Mouse (Mus musculus) mesoderm, embryonic 11.5 days (tissue): Measurements from ENCODE around the gene Hmgb1.
A peak's percentile ranks its signal among the peaks of the same experiment; 100 is the strongest.

Source experiments
- DNase-seq: peaks from one replicate; pipeline ENCODE4 v3.0.0-alpha.2; 2012; ENCODE audit warnings: low read depth, low spot score

The Hmgb1 gene

DNA sequence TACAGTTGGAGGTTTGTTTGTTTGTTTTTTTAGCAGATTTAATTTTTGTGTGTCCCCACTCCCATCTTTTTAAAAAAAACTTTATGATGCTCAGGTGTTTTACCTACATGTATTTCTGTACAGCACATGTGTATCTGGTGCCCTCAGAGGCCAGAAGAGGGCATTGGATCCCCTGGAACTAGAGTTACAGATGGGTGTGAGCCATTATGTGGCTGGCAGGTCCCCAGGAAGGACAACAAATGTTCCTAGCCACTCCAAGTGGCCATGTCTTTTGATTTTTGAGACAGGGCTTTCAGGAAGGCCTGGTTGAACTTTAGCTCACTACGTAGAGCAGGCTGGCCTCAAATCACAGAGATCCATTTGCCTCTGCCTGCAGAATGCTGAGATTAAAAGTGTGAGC is 121.5 kb downstream of the Hmgb1 start:
- DNase-seq = no peak

DNA sequence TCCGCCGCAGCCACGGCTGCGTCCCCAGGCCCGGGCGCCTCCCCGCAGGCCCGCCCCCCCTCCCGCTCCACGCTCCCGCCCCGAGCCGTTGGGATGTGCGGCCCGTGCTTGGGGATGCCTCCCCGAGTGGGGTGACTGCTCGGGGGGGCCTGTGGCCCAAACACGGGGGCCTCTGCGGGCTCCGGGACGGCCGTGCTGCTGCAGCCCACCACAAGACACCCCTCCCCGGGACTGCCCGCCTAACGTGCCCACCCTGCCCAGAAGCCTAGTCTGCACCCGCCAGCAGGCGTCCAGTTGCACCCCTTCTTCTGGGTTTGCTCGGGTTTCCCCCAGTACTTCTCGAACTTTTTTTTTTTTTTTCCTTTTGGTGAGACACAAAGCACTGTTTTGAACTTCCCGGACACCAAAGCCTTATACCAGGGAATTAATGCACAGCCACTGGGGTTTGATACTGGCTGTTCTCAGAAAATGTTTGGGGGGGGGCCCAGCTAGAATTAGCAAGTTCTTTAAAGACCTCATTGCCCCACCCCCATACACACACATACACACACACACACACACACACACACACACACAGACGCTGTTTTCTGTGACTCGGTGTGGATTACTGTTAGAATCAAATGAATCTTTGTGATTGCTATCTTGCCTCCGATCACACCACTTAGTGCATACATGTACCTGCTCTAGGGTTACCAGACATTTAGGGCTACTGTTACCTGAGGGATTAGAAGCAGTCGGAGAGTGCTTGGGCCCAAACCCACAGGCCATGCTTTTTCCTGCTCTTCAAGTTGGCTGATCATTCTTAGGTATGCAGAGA is 130.7 kb downstream of the Hmgb1 start:
- peak; percentile 55 for DNase-seq

DNA sequence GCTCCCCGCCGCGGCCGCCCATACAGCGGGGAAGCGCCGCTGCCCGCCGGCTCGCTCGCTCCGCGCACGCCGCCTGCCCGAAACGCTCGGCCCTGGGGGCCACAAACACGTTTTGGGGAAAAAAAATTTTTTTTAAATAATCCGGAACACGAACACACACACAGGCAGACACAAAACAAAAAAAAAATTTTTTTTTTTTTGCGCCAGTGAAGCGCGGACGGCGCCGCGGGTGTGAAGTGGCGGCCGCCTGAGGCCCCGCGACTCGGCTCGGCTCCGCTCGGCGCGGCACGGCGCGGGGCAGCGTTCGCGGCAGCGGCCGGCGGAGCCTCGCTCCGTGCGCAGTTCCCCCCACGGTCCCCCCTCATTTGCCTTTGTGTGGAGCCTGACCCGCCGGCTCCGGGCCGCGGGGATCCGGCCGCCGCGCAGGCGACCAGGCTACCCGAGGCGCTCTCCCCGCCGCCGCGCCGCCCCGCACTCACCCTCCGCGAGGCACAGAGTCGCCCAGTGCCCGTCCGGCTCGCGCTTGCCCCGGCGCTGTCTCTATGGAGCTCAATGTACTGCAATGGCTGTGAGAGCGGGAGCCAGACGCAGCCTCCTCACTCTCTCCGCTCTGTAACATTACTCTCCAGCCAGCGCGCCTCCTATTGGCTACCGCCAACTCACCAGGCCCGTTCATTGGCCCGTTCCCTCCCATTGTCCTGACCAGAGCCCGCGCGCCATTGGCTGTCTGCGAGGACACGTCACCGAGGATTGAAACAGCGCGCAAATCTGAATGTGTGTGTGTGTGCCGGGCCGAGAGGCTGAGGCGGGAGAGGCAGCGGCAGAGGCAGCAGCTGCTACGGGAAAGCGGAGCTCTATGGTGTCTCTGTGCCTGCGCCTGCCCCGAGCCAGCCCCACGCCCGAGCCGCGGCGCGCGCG is 131.6 kb downstream of the Hmgb1 start:
- DNase-seq = peak; percentile 99

DNA sequence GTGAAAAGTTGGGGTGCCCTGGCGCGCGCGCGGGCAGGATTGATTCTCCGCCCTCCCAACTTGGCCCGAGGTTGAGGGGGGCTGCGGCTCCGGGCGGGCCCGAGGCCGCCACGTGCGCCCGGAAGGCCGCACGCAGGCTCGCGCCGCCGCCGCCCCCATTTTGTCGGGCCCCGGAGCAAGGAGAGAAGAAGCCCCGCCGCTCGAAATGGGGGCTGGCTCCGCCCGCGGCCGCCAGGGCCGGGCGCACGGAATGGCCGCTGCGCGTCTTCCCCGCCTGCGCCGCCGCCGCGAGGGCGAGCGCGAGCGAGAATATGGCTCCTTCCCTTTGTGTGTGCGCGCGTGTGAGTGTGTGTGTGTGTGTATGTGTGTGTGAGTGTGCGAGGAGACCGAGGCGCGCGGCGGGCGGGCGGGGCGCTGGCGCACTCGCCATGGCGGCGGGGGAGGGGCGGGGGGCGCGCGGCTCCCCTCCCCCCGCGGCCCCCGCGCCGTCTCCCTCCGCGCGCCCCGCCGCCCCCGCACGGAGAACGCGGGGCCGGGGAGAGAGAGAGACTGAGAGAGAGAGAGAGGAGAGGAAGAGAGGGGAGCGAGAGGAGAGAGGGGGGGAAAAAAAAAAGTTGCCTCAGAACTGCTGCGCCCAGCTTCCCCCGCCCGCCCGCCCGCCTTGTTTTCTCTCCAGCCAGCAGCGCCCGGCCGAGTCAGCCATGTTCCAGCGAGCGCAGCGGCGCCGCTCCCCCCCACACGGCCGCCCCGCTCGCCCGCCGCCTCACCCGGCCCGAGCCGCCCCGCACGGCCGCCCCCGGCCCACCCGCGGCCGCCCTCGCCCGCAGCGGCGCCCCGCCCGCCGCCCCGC is 132.5 kb downstream of the Hmgb1 start:
- DNase-seq = peak; percentile 77

DNA sequence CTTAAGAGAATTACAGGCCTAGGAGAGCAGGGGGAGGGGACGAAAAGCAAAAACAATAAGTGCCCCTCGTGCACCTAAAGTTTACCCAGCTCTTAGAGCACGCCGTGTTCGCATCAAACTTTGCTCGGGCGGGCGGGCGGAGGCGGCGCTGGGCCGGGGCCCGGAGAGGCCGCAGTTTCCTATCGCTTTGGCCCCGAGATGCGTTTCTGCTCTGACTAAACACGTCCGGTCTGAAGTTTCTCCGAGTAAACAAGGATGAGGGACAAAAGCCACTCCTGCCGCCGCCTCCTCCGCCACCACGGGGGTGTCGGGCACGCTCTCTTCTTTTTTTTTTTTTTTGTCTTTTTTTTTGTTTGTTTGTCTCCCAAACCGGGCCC is 133.1 kb downstream of the Hmgb1 start:
- no peak for DNase-seq

DNA sequence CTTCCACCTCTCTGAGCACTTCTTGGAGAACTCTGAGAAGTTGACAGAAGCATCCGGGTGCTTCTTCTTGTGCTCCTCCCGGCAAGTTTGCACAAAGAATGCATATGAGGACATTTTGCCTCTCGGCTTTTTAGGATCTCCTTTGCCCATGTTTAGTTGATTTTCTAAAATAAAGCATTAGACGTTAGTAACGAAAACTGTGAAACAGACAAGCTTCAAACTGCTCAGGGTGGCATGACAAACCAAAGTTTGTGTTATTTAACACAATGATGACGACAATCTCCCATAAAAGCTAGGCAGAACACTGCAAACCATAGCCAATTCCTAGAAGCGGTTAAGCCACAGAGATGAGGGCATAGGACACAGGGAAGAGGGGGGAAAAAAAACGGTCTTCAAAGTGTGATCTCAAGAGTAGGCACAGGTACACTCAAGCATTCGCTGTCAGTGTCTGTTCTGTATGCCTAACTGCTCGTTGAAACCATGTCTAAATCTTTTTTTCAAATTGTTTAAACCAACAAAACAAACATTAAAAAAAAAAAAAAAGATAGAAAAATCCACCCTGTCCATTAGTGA is 133.6 kb downstream of the Hmgb1 start:
- DNase-seq = no peak

DNA sequence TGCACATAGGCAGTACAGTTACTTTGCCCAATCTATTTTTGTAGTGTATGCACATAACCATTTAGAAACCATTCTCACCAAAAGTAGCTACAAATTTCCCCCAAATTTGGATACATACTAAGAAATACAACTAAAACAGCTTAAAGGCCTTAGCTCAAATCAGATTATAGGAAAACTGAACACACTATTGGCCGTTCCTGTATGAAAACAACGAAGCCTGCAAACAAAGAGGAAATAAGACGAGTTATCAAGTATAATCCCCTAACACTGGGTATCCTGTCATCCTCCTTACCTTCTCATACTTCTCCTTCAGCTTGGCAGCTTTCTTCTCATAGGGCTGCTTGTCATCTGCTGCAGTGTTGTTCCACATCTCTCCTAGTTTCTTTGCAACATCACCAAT is 134.9 kb downstream of the Hmgb1 start:
- DNase-seq = no peak

DNA sequence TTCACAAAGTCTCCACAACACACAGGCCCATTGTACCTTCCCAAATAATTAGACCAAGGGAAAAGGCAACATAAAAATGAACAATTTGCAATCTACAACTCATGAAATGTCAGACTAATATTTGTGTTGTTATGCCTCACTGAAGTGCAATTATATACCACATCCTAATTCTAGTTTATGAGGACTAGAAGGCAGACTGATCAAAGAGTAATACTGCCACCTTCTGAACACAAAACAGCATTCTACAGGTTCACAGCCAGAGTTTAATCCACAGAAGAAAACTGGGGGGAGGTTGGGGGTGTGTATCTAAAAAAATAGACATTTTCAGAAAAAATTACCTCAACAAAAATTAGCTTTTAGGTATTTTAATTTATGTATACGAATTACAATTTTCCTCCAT is 135.3 kb downstream of the Hmgb1 start:
- no peak for DNase-seq

DNA sequence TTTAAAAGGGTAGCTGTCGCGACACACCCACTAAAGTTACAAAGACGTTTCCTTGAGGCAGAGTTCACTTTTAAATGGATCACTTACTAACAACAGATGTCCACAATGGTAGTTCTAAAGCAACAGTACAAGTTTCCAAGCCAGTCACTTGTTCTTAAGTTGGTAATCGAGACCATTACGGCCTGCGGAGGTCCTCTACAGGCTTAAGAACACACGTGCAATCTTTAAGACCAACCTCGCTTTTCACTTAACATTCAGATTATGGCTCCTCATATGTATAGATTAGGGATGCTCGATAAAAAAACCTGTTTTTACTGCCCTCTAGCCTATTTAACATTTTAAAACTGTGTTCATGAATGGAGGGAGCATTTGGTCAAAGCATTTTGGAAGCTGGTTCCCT is 137.6 kb downstream of the Hmgb1 start:
- no peak for DNase-seq

DNA sequence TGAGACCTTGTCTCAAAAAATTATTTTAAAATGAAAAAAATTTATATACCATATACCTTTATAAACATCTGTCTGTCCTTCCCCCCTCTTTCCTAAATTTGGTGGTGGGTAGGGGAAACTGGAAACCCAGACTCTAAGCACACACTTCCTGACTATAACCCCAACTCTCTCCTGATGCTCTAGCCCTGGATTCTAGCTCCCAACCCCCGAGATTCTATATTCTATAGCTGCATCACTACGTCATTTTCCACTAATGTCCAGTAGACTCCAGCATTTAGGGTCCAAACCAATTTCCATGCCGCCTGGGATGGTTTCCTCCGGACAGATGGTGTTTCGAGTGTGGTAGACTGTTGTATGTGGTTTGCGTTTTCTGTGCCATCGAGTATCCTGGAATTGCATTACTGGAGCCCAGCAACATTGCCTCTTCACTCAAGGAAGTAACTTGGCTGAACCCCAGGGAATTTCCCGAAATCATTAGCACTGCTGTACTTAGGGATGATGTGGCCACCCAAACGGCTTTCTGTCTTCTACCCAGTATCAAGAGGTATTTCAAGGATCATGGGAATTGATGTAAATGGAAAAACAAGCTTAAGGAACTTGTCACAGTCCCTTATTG is 138.7 kb downstream of the Hmgb1 start:
- no peak for DNase-seq

DNA sequence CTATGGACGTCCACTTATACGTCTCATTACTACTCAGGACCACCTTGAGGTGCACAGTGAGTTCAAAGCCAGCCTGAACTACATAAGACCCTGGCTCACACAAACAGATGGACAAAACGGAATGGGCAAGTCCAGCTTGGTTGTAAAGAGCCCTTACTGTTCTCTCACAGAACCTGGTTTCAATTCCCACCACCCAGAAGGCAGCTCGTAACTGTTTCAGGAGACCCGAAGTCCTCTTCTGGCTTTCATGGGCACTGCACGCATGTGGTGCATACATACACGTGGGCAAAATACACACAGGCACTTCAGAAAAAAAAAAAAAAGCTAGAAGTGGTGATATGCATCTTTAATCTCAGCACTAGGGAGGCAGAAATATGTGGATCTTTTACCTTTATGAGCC is 139.2 kb downstream of the Hmgb1 start:
- DNase-seq = peak; percentile 47

DNA sequence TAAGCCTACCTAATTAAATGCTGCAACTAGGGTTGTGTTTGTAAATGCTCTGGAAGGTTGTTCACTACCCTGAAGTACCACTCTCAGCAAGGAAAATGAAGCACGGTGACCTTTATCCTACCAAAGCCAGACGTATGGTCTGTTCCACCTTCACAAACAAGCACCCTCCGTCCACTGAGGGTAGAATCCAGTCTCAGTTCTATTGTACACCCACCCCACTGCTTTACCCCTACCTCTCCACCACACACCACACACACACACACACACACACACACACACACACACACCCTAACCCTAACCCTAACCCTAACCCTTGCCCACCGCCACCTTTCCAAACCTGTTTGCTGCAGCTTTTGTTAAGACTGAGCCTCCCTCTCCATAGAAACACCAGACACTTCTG is 140.2 kb downstream of the Hmgb1 start:
- DNase-seq = no peak

DNA sequence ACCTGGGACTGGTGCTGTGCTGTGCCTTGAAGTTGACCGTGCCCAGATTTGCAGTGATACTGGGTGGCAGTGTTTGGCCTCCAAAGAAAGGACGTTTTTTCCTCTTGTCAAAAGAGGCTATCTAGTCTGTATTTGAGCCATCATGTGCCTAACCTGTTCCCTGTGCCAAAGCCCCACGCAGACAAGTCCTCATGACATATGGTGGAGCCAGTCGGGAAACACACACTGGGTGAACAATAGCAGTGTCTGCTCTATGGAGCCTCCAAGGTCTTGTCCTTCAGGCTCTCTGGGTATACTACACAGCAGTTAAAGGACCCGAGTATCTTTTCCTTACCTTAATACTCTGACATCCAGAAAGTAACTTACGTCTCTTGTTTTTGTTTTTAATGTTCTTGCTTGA is 141.0 kb downstream of the Hmgb1 start:
- no peak for DNase-seq

DNA sequence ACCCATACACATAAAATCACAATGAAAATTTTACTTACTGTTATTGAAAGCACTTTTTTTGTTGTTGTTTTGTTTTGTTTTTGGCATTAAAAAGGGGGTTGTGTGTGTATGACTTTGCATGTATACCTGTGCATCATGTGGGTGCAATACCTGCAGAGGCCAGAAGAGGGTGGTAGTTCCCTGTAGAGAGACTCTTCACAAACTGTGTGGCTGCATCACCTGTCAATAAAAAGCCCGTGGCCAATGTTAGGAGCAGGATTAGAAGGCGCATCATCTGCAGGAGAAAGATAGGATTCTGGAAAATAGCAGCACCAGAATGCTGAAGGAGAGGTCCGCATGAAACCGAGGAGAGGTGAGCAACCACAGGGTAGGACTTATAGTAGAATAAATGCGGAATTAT is 144.5 kb downstream of the Hmgb1 start:
- no peak for DNase-seq

DNA sequence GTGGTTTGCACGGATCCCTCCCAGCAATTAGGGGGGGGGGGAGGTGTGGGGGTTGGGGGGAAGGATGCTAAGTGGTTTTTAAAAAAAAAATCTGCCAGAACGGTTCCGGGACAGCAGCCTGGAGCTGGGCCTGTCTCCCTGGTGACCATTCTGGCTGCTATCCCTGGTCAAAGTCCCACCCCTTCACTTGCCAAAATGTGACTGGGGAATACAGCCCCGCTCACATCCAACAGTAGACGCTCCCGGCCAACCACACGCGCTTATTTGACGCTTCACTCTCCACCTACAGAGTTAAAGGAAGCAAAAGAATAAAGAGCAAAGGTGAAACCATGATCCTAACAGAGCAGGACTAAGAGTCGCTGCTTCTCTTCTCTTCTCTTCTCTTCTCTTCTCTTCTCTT is 146.6 kb downstream of the Hmgb1 start:
- DNase-seq = no peak

DNA sequence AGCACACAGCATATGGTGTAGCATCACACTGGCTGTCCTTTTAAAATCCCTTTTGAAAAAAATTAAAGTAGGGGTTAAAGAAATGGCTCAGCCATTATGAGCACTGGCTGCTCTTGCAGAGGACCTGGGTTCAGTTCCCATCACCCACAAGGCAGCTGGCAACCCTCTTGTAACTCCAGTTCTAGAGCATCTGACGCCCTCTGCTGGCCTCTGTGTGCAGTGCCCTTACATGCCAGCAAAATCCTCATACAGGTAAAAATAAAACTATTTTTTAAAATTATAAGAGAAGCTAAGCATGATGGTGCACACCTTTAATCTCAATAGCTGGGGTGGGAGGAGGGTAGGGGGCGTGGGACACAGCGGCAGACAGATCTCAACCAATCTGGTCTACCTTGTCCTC is 147.4 kb downstream of the Hmgb1 start:
- DNase-seq = no peak

DNA sequence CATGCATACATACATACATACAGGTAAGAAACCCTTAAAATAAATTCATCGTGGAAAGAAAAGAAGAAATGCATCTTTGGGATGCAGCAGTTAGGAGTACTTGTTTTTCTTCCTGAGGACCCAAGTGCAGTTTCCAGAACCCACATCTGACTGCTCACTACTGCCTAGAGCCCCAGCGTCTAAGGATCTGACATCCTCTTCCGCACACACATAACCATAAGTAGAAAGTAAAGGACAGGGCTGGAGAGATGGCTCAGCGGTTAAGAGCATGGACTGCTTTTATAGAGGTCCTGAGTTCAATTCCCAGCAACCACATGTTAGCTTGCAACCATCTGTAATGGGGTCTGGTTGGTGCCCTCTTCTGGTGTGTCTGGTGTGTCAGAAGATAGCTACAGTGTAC is 151.9 kb downstream of the Hmgb1 start:
- no peak for DNase-seq

DNA sequence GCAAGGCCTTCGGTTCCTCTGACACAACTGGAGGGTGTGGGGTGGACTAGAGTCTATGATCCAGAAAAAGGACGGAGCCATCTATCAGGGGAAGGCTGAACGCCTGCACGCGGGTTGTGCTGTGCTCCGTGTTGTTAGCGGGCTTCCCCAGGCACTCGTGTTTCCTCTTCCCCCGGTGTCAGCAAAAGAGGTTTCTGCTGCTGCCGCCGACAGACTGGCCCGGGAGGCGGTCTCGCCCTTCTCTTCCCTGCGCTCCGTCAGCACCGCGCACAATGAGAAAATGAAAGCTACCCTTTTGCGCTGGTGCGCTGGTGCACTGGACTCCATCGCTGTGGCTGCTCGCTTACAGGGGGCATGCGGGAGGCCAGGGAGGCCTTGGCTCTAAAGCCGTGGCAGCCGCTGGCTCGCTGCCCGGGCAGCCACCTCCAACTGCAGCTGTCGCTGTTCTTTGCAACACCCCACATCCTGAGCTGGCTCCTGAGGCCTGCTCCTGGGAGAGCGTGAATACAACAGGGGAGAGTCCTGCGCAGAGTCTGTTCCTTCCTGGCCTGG is 153.0 kb downstream of the Hmgb1 start:
- no peak for DNase-seq

DNA sequence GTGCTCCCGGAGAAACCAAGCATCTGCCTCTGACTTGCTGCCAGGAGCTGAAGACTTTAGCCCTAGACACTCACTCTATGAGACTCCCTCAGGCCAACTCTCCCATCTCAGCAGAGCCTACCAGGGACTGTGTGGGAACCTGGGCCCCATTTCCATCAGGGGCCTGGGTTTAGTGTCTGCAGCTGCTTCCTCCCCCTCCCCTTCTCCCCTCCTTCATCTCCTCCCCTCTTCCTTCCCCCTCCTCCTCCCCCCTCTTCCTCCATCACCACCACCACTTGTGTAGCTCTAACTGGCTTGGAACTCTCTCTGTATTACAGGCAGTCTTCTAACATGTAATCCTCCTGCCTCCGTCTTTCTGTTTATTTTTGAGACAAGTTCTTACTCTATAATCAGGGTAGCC is 154.2 kb downstream of the Hmgb1 start:
- no peak for DNase-seq

DNA sequence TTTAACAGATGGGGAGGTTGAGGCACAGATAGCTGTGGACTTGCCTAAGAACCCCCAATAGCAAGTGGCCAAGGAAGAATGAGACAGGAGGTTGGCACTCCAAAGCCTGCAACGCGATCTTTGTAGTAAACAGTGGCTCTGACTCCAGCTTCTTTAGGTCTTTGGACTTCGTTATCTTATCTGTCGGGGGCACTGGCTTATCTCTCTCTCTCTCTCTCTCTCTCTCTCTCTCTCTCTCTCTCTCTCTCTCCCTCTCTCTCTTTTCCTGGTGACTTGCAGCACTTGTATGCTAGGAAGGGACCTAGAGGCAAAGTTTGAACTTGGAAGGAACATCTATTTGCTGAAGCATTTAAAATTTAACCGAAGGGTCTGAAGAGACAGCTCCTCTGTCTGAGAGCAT is 155.9 kb downstream of the Hmgb1 start:
- no peak for DNase-seq

DNA sequence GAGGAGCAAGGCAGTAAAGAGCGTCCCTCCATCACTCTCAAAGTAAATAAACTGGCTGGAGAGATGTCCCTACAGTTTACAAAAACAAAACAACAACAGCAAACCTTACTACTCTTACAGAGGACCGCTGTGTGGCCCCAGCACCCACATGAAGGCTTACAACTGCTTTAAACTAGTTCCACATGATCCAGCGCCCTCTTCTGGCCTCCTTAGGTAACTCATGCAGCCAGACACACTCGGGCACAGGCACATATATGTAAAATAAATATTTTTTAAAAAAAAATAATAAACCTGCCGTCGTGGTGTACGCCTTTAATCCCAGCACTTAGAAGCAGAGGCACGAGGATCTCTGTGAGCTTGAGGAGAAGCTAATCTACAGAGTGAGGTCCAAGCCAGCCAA is 156.9 kb downstream of the Hmgb1 start:
- no peak for DNase-seq
